Mouse (Mus musculus): Measurements from ENCODE around the gene Slc22a23. TPM values are rescaled to one million over a fixed set of nuclear protein-coding genes. Genes with fewer than 3 reads are reported as not detected.
A peak's percentile ranks its signal among the peaks of the same experiment; 100 is the strongest.

Gene Slc22a23
- polyA plus RNA-seq, 1 experiment from 2014 or later, result 14.9 TPM

DNA sequence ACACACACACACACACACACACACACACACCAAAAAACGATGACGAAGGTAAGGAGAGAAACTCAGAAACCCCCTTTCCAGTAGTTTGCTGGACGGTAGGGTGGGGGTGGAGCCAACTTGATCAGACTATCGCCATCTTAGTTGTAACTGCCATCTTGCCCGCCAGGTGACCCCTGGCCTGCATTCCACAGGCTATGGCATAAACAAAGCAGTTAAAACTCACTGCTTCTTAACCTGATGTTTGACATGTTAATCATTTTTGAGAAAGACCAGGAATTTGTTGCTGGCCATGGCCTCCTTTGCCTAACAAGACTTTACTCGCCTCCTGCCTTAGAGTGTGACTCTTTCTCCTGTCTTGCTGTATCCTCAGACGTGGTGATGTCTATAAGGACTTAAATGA lies 192.3 kb downstream of the Slc22a23 start:
- Histone ChIP-seq H3K9ac (ENCODE audit: low read depth, low read length) (no peak overlapping the region), H3K27me3 (replicated peaks; ENCODE audit: control insufficient read depth, insufficient read depth, low read length) (no peaks in the 10 kb centered on the region), H3K4me2 (ENCODE audit: low read length) (no peak overlapping the region), H3K4me3 (ENCODE audit: low read length) (no peak overlapping the region), H3K4me1 (ENCODE audit: control insufficient read depth, insufficient read depth, low read depth, low read length) (peaks cover 35% of the 10 kb centered on the region), H3K36me3 (ENCODE audit: control insufficient read depth, insufficient read depth, low read length) (no peaks in the 10 kb centered on the region), H3K9me3 (ENCODE audit: control insufficient read depth, low read length) (no peaks in the 10 kb centered on the region), H3K27ac (ENCODE audit: low read depth, low read length) (no peak overlapping the region)
- WGBS, result 80% methylated on average over 7 of the region's 7 CpGs
- ATAC-seq, result no peak

DNA sequence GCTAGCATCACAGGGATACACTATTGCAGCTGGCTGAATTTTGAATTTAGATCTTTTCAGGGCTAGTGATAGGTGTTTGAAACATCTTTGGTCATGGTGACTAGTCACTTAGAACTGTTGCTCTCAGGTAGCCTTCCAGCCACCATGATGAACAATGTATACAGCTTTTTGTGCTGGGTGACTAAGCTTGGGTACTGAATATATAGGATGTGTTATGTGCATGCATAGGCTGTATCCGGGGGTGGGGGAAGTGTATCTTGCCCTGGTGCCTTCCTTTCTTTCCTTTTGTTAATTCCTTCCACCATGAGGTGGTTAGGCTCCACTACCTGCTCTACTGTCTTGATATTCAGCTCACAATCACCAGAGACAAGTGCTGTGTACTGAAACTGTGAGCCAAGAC lies 193.6 kb downstream of the Slc22a23 start:
- Histone ChIP-seq H3K27ac (ENCODE audit: low read depth, low read length) (0 out of 2 replicates have a peak overlapping the region, but pooled peaks have one; percentile 21), H3K4me3 (ENCODE audit: low read length) (no peak overlapping the region)
- 100% methylated on average over 1 of the region's 1 CpGs for WGBS

DNA sequence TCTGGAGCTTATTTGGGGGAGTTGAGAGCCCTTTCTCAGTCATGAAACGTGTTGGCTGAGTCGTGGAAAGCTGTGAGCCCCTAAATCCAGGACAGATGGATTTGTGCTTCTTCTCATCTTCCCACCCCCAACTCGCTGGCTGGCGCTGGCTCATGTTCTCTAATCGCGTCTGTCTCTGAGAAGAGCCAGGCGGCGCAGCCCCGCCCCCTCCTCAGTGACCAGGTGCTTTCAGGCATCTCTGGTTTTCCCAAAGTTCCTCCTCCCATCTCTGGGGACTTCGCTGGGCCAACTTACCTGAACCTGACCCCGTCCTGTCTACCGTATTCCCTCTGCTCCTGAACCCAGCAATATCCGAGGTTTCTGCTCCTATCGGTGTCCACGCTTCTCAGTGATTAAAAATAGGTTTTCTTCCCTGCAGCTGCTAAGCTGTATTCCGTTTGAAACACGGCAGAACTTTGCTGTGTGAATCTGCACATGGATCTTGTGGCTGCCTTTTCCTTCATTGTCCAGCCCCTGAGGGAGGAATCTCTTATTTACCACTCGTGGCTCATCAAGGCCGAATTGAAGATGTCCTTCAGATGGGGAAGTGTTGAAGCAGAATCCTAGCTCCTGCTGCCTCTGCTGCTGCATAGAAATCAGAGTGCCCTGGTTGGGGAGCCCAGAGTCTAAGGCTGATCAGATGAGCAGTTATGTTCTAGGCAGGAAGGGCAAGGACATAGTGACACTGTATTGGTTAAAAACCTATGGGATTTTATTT lies 194.5 kb downstream of the Slc22a23 start:
- Histone ChIP-seq H3K4me1 (ENCODE audit: control insufficient read depth, insufficient read depth, low read depth, low read length) (peaks cover 31% of the 10 kb centered on the region), H3K9ac (ENCODE audit: low read depth, low read length) (peak overlapping the region; percentile 77), H3K4me2 (ENCODE audit: low read length) (peak overlapping the region; percentile 58), H3K27ac (ENCODE audit: low read depth, low read length) (peak overlapping the region; percentile 98), H3K9me3 (ENCODE audit: control insufficient read depth, low read length) (no peaks in the 10 kb centered on the region), H3K36me3 (ENCODE audit: control insufficient read depth, insufficient read depth, low read length) (no peaks in the 10 kb centered on the region), H3K27me3 (replicated peaks; ENCODE audit: control insufficient read depth, insufficient read depth, low read length) (no peaks in the 10 kb centered on the region), H3K4me3 (ENCODE audit: low read length) (peak overlapping the region; percentile 45)
- ATAC-seq, result peak; percentile 13; the same call in 1 of the 2 replicates
- WGBS, result 6% methylated on average over 19 of the region's 19 CpGs

More for the DNA sequence above, 193.6 kb downstream of the Slc22a23 start:
- Histone ChIP-seq H3K27me3 (replicated peaks; ENCODE audit: control insufficient read depth, insufficient read depth, low read length) (no peaks in the 10 kb centered on the region), H3K4me1 (ENCODE audit: control insufficient read depth, insufficient read depth, low read depth, low read length) (peaks cover 35% of the 10 kb centered on the region), H3K4me2 (ENCODE audit: low read length) (no peak overlapping the region), H3K36me3 (ENCODE audit: control insufficient read depth, insufficient read depth, low read length) (no peaks in the 10 kb centered on the region), H3K9ac (ENCODE audit: low read depth, low read length) (no peak overlapping the region), H3K9me3 (ENCODE audit: control insufficient read depth, low read length) (no peaks in the 10 kb centered on the region)
- no peak for ATAC-seq

DNA sequence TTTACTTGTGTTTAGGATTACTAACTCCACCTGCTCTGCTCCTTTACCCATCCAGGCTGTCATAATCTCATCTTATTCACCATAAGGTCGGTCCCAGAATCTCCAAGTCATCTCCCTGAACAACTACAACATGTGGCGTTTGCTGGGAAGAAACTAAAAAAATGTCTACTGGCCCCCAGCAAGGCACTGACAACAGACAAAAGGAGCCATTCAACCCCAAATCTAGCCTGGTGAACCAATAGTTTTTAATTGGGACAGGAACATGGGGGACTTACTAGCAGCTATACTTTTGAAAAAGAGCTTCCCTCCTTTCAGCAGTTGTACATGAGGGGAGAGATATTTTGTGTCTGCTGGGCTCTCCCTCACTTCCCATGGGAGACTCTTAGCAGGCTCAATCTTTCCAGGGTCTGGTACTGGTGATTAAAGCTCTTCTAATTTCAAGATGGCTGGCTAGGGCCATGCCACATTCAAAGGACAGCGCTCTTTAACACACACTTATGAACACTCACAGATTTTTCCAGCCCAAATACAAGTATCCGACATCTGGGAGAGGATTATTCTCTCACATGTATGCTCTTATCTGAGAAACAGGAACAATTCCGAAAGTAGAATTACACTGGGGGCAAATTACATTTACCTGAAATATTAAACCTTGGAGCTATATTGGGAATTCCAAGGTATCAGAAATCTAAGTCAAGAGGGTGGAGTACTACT lies 195.4 kb downstream of the Slc22a23 start:
- no peaks in the 10 kb centered on the region for H3K27me3 ChIP-seq (replicated peaks; ENCODE audit: control insufficient read depth, insufficient read depth, low read length)
- peak overlapping the region; percentile 77 for H3K9ac ChIP-seq (ENCODE audit: low read depth, low read length)
- H3K36me3 ChIP-seq (ENCODE audit: control insufficient read depth, insufficient read depth, low read length), result no peaks in the 10 kb centered on the region
- H3K4me1 ChIP-seq (ENCODE audit: control insufficient read depth, insufficient read depth, low read depth, low read length), result peaks cover 31% of the 10 kb centered on the region
- no peaks in the 10 kb centered on the region for H3K9me3 ChIP-seq (ENCODE audit: control insufficient read depth, low read length)
- peak overlapping the region; percentile 45 for H3K4me3 ChIP-seq (ENCODE audit: low read length)
- peak overlapping the region; percentile 58 for H3K4me2 ChIP-seq (ENCODE audit: low read length)
- peak overlapping the region; percentile 98 for H3K27ac ChIP-seq (ENCODE audit: low read depth, low read length)
- 40% methylated on average over 5 of the region's 5 CpGs for WGBS
- no peak for ATAC-seq

DNA sequence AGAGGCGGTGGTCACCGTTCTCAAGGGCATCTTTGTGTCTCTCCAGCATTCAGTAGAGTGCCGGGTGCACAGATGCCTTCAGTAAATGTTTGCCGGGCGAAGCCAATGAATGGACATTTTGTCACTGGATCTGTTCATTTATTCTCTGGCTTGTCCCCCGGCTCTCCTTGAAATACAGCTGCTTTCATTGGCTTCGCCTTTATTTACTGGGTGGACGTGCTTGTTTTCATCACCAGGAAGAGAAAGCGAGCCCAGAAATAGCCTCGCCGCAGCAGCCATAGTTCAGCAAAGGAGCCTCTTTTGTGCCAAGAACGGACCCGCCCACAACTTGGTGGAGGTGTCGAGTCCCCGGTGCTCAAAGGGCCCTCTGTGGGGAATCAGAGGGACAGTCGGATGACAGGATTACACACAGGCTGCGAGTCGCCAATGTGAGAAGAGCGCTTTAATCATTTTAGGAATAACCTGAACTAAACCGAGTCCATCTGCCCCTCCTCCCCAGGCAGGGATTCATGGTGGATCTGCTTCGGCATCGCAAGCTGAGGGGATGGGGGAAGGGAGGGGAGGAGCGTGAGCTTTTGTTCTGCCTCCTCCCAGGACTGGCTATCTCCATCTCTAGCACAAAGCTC lies 196.1 kb downstream of the Slc22a23 start:
- under 1% methylated on average over 23 of the region's 23 CpGs for WGBS
- Histone ChIP-seq H3K27me3 (replicated peaks; ENCODE audit: control insufficient read depth, insufficient read depth, low read length) (no peaks in the 10 kb centered on the region), H3K4me3 (ENCODE audit: low read length) (peak overlapping the region; percentile 45), H3K27ac (ENCODE audit: low read depth, low read length) (peak overlapping the region; percentile 98), H3K4me2 (ENCODE audit: low read length) (peak overlapping the region; percentile 58), H3K4me1 (ENCODE audit: control insufficient read depth, insufficient read depth, low read depth, low read length) (peaks cover 30% of the 10 kb centered on the region), H3K9ac (ENCODE audit: low read depth, low read length) (peak overlapping the region; percentile 77), H3K9me3 (ENCODE audit: control insufficient read depth, low read length) (no peaks in the 10 kb centered on the region), H3K36me3 (ENCODE audit: control insufficient read depth, insufficient read depth, low read length) (no peaks in the 10 kb centered on the region)
- peak; percentile 91 for ATAC-seq

DNA sequence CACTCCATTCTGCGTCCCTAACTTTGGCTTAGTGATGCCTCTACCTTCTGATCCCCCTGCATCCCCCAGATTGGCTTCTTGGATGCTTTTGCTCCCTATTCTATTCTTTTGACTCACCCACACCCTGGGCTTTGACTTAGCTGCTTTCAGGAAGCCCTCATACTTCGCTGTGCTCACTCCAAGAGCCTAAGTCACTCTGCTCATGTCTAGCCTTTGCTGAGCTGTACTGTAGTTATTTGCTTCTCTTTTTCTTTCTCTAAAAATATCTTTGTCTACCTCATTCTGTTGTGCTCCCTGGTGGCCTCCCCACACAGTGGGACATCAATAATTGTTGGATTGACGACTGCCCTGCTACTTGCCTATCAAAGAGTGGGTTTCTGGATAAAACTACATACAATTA lies 196.8 kb downstream of the Slc22a23 start:
- Histone ChIP-seq H3K4me2 (ENCODE audit: low read length) (peak overlapping the region; percentile 58), H3K27me3 (replicated peaks; ENCODE audit: control insufficient read depth, insufficient read depth, low read length) (no peaks in the 10 kb centered on the region), H3K9ac (ENCODE audit: low read depth, low read length) (peak overlapping the region; percentile 77), H3K36me3 (ENCODE audit: control insufficient read depth, insufficient read depth, low read length) (no peaks in the 10 kb centered on the region), H3K27ac (ENCODE audit: low read depth, low read length) (peak overlapping the region; percentile 98), H3K4me3 (ENCODE audit: low read length) (peak overlapping the region; percentile 45), H3K4me1 (ENCODE audit: control insufficient read depth, insufficient read depth, low read depth, low read length) (peaks cover 24% of the 10 kb centered on the region), H3K9me3 (ENCODE audit: control insufficient read depth, low read length) (no peaks in the 10 kb centered on the region)
- 27% methylated on average over 3 of the region's 3 CpGs for WGBS
- ATAC-seq, result no peak

DNA sequence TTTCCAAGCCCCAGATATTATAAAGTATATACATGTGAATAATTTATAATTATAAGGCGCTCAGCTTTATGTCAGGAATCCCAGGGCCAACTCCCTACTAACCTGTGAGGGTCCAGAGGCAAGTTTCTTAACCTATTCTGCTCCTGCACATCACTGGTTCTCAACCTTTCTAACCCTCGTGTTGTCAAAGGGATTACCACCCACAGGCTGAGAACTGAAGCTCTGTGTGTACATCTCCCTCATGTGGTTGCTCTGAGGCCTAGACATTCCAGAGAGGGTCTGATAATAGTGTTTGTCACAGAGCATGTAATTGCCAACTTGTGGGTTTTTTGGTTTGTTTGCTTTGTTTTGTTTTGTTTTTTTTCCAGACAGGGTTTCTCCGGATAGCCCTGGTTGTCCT lies 198.1 kb downstream of the Slc22a23 start:
- Histone ChIP-seq H3K4me3 (ENCODE audit: low read length) (no peak overlapping the region), H3K9ac (ENCODE audit: low read depth, low read length) (no peak overlapping the region), H3K27me3 (replicated peaks; ENCODE audit: control insufficient read depth, insufficient read depth, low read length) (no peaks in the 10 kb centered on the region), H3K27ac (ENCODE audit: low read depth, low read length) (no peak overlapping the region), H3K9me3 (ENCODE audit: control insufficient read depth, low read length) (no peaks in the 10 kb centered on the region), H3K4me2 (ENCODE audit: low read length) (no peak overlapping the region), H3K36me3 (ENCODE audit: control insufficient read depth, insufficient read depth, low read length) (no peaks in the 10 kb centered on the region), H3K4me1 (ENCODE audit: control insufficient read depth, insufficient read depth, low read depth, low read length) (peaks cover 24% of the 10 kb centered on the region)
- 44% methylated on average over 3 of the region's 3 CpGs for WGBS
- no peak for ATAC-seq

DNA sequence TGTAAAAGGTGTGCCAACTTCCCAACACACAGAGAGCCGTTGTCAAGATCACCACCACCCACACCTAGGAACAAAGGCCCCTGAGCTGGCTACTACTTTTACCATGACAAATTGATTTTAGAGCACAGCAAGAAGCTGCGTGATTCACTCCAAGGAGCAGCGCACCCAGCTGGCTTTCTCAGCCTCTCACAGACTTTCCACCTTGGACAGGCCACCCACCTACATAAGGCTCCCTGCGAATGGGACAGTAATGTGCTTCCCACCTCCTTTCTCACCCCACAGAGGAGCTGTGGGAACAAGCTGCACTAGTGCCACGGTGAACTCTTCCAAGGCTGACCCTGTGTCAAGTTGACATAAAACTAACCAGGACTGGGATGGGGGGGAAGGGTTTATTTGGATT lies 201.6 kb downstream of the Slc22a23 start:
- Histone ChIP-seq H3K4me2 (ENCODE audit: low read length) (no peak overlapping the region), H3K27me3 (replicated peaks; ENCODE audit: control insufficient read depth, insufficient read depth, low read length) (no peaks in the 10 kb centered on the region), H3K27ac (ENCODE audit: low read depth, low read length) (no peak overlapping the region), H3K4me1 (ENCODE audit: control insufficient read depth, insufficient read depth, low read depth, low read length) (peaks cover 9% of the 10 kb centered on the region), H3K9me3 (ENCODE audit: control insufficient read depth, low read length) (no peaks in the 10 kb centered on the region), H3K4me3 (ENCODE audit: low read length) (no peak overlapping the region), H3K9ac (ENCODE audit: low read depth, low read length) (no peak overlapping the region), H3K36me3 (ENCODE audit: control insufficient read depth, insufficient read depth, low read length) (no peaks in the 10 kb centered on the region)
- ATAC-seq, result peak; percentile 53; the same call in 1 of the 2 replicates
- WGBS, result 26% methylated on average over 5 of the region's 5 CpGs

DNA sequence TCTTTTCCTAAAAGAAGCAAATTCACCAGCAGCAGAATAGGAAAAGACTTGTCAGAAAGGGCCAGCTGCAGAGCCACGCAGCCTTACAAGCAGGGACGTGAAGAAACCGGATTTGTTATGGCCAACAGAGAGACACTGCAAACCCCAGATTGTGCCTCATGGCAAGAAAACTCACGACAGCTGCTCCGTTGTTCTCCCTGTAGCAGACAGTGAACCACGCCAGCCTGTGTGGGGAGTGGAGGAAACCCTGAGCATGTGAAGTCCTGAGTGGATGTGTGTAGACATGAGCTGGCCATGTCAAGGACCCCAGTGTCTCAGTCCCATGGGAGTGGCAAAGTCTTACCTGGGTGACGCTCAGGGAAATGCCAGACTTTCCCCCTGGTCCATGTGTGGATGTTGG lies 208.4 kb downstream of the Slc22a23 start:
- 33% methylated on average over 7 of the region's 7 CpGs for WGBS
- peaks cover 30% of the 10 kb centered on the region for H3K4me1 ChIP-seq (ENCODE audit: control insufficient read depth, insufficient read depth, low read depth, low read length)
- H3K27me3 ChIP-seq (replicated peaks; ENCODE audit: control insufficient read depth, insufficient read depth, low read length), result no peaks in the 10 kb centered on the region
- peak overlapping the region; percentile 25 for H3K9ac ChIP-seq (ENCODE audit: low read depth, low read length)
- no peaks in the 10 kb centered on the region for H3K36me3 ChIP-seq (ENCODE audit: control insufficient read depth, insufficient read depth, low read length)
- ATAC-seq, result peak; percentile 38
- H3K4me3 ChIP-seq (ENCODE audit: low read length), result no peak overlapping the region
- peak overlapping the region; percentile 52 for H3K27ac ChIP-seq (ENCODE audit: low read depth, low read length)
- H3K4me2 ChIP-seq (ENCODE audit: low read length), result 0 out of 2 replicates have a peak overlapping the region, but pooled peaks have one; percentile 5
- no peaks in the 10 kb centered on the region for H3K9me3 ChIP-seq (ENCODE audit: control insufficient read depth, low read length)

Measured in hindbrain, embryonic 16.5 days (tissue).